ENCODE assay signal across 25 mouse cellular contexts in genomic region chr2:85091325-85091724, GRCm38 (mm10). TPM values are rescaled to one million over a fixed set of nuclear protein-coding genes. Genes with fewer than 3 reads are reported as not detected.
"Had no signal": no experiment of that assay in that cellular context is flagged by ENCODE, and none has a peak within 500 bp of the region (broad histone marks: within the 10 kb centered on the region; RNA-seq: fewer than 3 reads in every experiment).

No protein-coding gene starts in this region.

- DNase-seq: gastrocnemius, adult 2 months; gastrocnemius, postnatal 10 days; gastrocnemius, postnatal 25 days; heart, postnatal 10 days; heart, postnatal 4 days; kidney, adult 18-20 months; kidney, adult 8-10 months; kidney, postnatal 10 days; kidney, postnatal 25 days; kidney, postnatal 4 days; layer of hippocampus, adult 9-11 months; liver; liver, embryonic 13.5 days had no signal

- H3K36me3 ChIP-seq: heart, embryonic 10.5 days; heart, embryonic 12.5 days; hindbrain, embryonic 10.5 days; hindbrain, embryonic 12.5 days; intestine, embryonic 15.5 days; limb, embryonic 10.5 days; limb, embryonic 12.5 days; liver, embryonic 13.5 days; liver, embryonic 15.5 days had no signal

- H3K27ac ChIP-seq: gastrocnemius, adult 2 months; heart, embryonic 10.5 days; hindbrain, embryonic 10.5 days; hindbrain, embryonic 12.5 days; hindbrain, embryonic 14.5 days; intestine, embryonic 15.5 days; limb, embryonic 10.5 days; limb, embryonic 12.5 days; liver, embryonic 13.5 days; liver, embryonic 15.5 days had no signal

- H3K9me3 ChIP-seq: heart, embryonic 10.5 days; heart, embryonic 12.5 days; hindbrain, embryonic 10.5 days; hindbrain, embryonic 12.5 days; intestine, embryonic 15.5 days; limb, embryonic 10.5 days; limb, embryonic 12.5 days; liver, embryonic 13.5 days; liver, embryonic 15.5 days had no signal

- H3K9ac ChIP-seq: heart, embryonic 12.5 days; hindbrain, embryonic 12.5 days; hindbrain, embryonic 14.5 days; intestine, embryonic 15.5 days; limb, embryonic 12.5 days; liver, embryonic 13.5 days; liver, embryonic 15.5 days had no signal

- H3K4me1 ChIP-seq: limb, embryonic 10.5 days; liver, embryonic 13.5 days had no signal

- H3K27me3 ChIP-seq: heart, embryonic 12.5 days; hindbrain, embryonic 12.5 days; intestine, embryonic 15.5 days; limb, embryonic 12.5 days; liver, embryonic 13.5 days; liver, embryonic 15.5 days had no signal

- H3K4me3 ChIP-seq: gastrocnemius, adult 2 months; heart, embryonic 10.5 days; heart, embryonic 12.5 days; hindbrain, embryonic 10.5 days; hindbrain, embryonic 12.5 days; intestine, embryonic 15.5 days; limb, embryonic 10.5 days; limb, embryonic 12.5 days; liver, embryonic 13.5 days; liver, embryonic 15.5 days had no signal

RNA-seq across cellular contexts. Expression of gene Aplnr, which starts 44.7 kb away (rescaled TPM):
- total RNA-seq: granulocyte monocyte progenitor cell, adult 5-6 weeks had no signal
- polyA plus RNA-seq: inflammation-experienced regulatory T-cells, adult 6 months had no signal

RNA-seq across cellular contexts. Expression of gene P2rx3, which starts 54.1 kb away (rescaled TPM):
- polyA plus RNA-seq: heart, embryonic 14.5 days had no signal
